Mouse (Mus musculus): Measurements from ENCODE around the gene Nos2.

Nos2 gene

GRCm38 (mm10) chr11:78920411-78920939, at the start of gene Nos2:
Gene Nos2, plus strand, starts transcription at chr11:78920787.
- no peak for DNase-seq

GRCm38 (mm10) chr11:78870891-78871290, 49.7 kb upstream of the Nos2 start:
- DNase-seq: no peak

GRCm38 (mm10) chr11:78872782-78873181, 47.8 kb upstream of the Nos2 start:
- DNase-seq: no peak

GRCm38 (mm10) chr11:78879727-78880126, 40.9 kb upstream of the Nos2 start:
- no peak for DNase-seq

GRCm38 (mm10) chr11:78886693-78887092, 33.9 kb upstream of the Nos2 start:
- DNase-seq: no peak

GRCm38 (mm10) chr11:78887102-78887971, 33.2 kb upstream of the Nos2 start:
- DNase-seq: peak; percentile 77 to 81

- DNase-seq: no peak
These were observed 31.4 kb upstream of the Nos2 start for GRCm38 (mm10) chr11:78889156-78889555.

- DNase-seq: peak in 1 of 2 experiments; percentile 31
These were observed 24.0 kb upstream of the Nos2 start for GRCm38 (mm10) chr11:78896357-78897123.

- DNase-seq: no peak
These were observed 5.1 kb upstream of the Nos2 start for GRCm38 (mm10) chr11:78915473-78915872.

- DNase-seq: no peak
These were observed 4.2 kb upstream of the Nos2 start for GRCm38 (mm10) chr11:78916410-78916809.

- DNase-seq: no peak
These were observed 842 bp upstream of the Nos2 start for GRCm38 (mm10) chr11:78919745-78920144.

- DNase-seq: peak; percentile 55 to 63
These were observed 2.3 kb downstream of the Nos2 start for GRCm38 (mm10) chr11:78922678-78923407.

GRCm38 (mm10) chr11:78924111-78924510, 3.5 kb downstream of the Nos2 start:
- DNase-seq: no peak

GRCm38 (mm10) chr11:78924916-78925315, 4.3 kb downstream of the Nos2 start:
- DNase-seq: peak; percentile 13 to 49

GRCm38 (mm10) chr11:78929345-78929744, 8.8 kb downstream of the Nos2 start:
- DNase-seq: peak; percentile 79 to 82

GRCm38 (mm10) chr11:78934307-78934706, 13.7 kb downstream of the Nos2 start:
- DNase-seq: no peak

- DNase-seq: no peak
These were observed 14.1 kb downstream of the Nos2 start for GRCm38 (mm10) chr11:78934727-78935126.

- DNase-seq: no peak
These were observed 14.6 kb downstream of the Nos2 start for GRCm38 (mm10) chr11:78935178-78935577.

- no peak for DNase-seq
These were observed 22.5 kb downstream of the Nos2 start for GRCm38 (mm10) chr11:78943083-78943482.

GRCm38 (mm10) chr11:78950365-78950764, 29.8 kb downstream of the Nos2 start:
- DNase-seq: no peak

- DNase-seq: peak; percentile 50 to 63
These were observed 31.9 kb downstream of the Nos2 start for GRCm38 (mm10) chr11:78952467-78952866.

- DNase-seq: peak; percentile 79 to 91
These were observed 35.7 kb downstream of the Nos2 start for GRCm38 (mm10) chr11:78956260-78956659.

- no peak for DNase-seq
These were observed 38.8 kb downstream of the Nos2 start for GRCm38 (mm10) chr11:78959367-78959766.

Measured in kidney, postnatal 25 days (tissue).